Mouse (Mus musculus): Measurements from ENCODE around the gene Rab1b.

GRCm38 (mm10) chr19:5139640-5140039 is 32.8 kb upstream of the Rab1b start:
- TF ChIP-seq GATA1 (IDR thresholded peaks at IDR 0.05; ENCODE audit: borderline replicate concordance, low read length) (no peak), CTCF (IDR thresholded peaks at IDR 0.05; ENCODE audit: low read depth, low read length) (no peak)

Data from G1E (cell line).